Mouse (Mus musculus): ENCODE results near the gene Selenof. TPM values are rescaled to one million over a fixed set of nuclear protein-coding genes. Genes with fewer than 3 reads are reported as not detected.
A peak's percentile ranks its signal among the peaks of the same experiment; 100 is the strongest.

Gene Selenof
- total RNA-seq, 2 experiments from 2014 or later = 354 to 359 TPM

GRCm38 (mm10) chr3:144563916-144564315, 6.2 kb upstream of the Selenof start:
- DNase-seq = no peak

- DNase-seq = no peak
Observed at GRCm38 (mm10) chr3:144565212-144565611, 4.9 kb upstream of the Selenof start.

DNA sequence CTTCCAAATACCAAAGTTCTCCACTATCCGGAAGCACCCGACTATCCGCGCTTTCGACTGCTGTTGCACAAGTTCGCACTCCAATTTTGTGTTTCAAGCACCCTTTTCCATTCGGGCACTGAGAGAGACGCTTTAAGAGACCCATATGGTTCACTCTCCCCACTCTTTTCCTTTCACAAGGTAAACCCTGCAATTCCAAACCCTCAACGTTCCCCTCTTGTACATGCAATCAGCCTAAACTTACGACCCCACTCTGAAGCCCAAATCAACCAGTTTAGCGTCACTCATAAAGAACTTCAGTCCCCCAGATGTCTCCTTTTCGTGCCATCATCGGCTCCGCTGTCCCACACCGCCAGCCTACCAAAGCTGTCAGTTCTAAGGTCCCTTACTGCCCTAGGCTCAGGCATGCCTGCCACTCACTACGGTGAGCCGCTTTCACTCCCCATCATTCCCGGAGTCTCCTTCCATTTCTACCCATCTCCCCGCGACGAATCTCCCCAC, 1.2 kb upstream of the Selenof start:
- peak in 1 of 2 experiments; percentile 12 for DNase-seq

DNA sequence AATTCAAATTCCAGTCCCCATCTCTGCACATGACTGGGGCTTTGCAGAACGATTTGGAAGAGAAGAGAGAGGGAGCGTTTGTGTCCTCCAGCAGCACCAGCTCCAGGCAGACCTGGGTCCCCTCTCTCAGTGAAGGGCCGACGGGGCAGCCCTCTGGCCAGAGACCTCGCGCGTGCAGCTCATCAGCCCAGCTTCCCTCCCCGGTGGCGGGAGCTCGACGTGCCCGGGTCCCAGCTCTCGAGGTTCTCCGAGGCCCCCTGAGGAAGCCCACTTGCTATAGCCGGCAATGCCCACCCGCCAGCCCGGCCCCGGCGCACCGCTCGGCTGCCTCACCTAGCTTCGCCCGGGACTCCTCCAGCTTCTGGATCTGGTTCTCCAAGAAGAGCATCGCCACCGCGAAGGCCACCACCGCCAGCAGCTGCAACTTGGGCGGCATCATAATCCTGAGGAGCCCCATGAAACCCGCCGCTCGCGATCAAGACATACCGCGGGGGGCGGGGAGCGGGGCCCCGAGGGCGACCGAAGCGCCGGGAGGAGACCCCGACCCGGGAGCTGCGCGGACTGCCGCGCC, 618 bp upstream of the Selenof start:
- peak; percentile 46 to 60 for DNase-seq

DNA sequence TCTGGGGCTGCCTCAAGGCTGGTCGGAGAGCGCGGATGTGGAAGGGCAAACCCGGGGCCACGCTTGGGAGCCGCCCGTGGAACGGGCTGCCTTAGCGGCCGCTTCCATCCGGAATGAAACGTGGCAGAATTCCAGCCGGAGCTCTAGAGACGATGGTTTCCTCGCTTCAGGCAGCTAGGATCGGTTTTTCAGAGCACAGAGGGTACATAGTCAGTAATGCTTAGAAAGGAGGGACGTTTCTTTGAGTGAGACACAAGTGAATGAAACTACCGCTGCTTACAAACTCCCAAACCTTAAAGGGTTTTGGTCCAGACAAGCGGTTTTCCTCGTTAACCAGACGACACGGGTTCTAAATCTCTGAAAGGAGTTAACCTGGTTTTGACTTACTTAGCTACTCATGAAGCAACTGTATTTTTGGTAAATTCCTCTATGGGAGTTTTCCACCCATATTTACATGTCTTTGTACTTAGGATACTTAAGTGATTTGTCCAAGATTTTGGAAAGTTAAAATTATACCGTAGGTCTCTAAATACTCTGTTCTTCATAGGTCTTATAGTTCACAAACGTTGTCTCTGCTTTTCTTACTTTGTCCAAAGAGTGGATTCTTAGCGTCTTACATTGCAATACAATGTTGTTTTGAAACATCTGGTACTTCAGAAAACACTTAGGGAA, 848 bp downstream of the Selenof start:
- no peak for DNase-seq

- no peak for DNase-seq
Observed at GRCm38 (mm10) chr3:144574256-144574655, 4.2 kb downstream of the Selenof start.

GRCm38 (mm10) chr3:144577366-144578340, 7.5 kb downstream of the Selenof start:
- DNase-seq = no peak

DNA sequence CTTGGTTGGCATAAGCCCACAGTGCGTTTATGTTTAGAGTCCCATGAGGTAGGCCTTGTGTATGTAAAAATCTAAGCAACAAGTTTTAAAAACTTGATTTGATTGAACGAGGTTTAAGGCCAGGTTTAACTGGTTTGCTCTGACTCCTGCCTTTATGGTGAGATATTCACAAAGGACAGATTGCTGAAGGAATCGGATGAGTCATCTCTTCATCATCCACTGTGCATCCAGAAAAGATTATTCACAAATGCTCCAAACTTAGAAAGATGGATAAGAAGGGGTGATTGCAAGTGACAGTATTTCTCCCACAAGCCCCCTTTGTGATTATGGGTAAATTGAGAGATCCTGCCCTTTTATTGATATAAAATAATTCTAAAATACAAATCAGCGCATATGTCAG, 8.8 kb downstream of the Selenof start:
- DNase-seq = no peak

GRCm38 (mm10) chr3:144579796-144580195, 9.7 kb downstream of the Selenof start:
- DNase-seq = no peak

DNA sequence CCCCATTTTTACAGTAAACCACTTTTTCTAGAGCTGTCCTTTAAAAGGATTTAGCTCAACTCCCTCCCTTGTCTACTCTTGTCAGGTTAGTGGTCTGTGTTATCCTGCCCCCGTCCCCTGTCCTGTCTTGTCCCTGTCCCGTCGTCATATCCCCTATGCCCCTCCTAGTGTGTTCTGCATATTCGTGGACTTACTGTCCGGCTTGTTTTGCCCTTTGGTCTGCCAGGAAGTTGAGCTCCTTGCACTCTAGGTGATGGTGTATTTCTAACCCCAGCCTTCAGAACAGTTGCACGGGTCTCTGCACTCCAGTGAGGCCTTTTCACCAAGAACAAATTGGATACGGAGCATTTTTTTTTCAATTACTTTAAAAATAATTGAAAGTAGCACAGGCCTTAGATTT, 10.2 kb downstream of the Selenof start:
- DNase-seq = no peak

DNA sequence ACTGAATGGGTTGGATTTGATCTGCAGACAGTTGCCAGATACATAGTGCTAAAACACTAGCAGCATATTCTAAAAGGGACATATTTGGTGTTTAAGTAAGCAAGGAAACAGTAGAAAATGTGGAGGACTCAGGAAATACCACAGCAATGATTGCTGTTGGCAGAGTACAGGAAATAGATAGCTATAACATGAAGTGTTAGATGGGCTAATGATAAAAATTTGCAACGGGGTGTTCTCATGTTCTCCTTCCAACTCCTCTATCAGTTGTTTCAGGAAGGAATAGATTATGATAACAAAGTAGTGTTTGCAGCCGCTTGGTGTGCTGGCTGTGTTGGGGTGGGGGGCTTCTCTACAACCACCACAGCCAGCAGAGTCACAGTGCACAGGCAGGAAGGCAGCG, 11.7 kb downstream of the Selenof start:
- DNase-seq = no peak

DNA sequence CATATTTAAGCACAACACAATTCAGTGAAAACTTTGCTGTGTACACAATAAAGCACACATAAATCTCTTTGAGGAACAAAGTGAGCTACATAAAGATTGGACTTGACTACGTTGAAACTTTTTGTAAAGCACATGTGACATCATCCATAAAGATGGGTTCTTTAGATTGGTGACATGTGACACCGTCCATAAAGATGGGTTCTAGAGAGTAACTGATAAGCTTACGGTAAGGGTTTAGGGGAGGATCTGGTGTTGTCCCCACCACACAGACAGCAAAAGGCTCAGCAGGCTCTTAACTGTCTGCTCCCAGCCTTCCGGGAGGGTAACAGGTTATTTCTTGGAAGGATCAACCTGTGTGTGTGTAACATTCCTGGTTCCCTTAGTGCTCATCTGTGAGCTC, 12.2 kb downstream of the Selenof start:
- DNase-seq = no peak

GRCm38 (mm10) chr3:144583789-144584188, 13.7 kb downstream of the Selenof start:
- DNase-seq = no peak

- DNase-seq = no peak
Observed at GRCm38 (mm10) chr3:144584789-144585553, 14.9 kb downstream of the Selenof start.

DNA sequence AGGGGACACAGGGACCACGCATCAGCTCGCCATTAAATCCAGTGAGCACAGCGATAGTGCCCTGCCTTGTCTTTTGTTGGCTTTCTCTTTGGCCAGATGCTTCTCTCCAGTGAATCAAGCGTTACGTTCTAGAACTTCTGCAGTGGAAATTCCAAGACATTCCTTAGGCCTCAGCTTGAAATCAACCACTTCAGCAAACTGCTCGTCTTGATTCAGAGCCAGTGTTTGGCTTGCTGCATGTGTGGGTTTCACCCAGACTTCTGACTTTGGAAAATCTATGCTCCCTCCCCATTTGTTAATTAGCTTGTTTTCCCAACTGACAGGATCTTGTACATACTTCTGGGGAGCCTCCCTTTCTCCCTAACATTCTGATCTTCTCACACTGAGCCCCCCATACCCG, 16.6 kb downstream of the Selenof start:
- DNase-seq = no peak

DNA sequence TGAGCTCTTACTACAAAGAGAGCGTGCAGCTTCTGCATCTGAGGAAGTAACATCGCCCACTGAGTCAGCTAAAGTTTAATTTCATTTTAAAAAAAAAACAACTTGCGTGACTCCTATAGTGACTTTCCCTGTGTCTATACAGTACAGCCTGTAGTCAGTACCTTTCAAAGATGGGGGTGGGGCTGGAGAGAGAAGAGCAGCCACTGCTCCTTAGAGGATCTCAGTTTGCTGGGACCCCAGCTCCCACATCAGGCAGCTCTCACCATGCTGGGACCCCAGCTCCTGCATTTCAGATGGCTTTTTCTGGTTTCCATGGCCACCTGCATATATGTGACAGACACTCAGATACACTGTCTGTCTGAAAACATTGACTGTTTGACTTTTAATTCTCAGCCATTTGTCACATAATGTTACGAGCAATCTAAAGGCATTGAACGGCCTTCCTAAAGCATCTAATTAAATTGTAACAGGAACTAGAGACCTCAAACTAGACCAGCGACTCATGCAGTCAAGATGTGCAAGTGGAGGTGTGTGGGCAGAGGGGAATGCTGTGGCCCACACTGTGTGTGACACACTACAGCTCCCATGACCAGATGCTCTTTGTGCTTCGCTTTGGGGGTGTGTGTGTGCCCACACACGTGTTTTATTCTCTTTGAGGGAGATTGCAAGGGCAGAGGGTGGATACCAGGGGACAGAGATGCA, 19.2 kb downstream of the Selenof start:
- no peak for DNase-seq

GRCm38 (mm10) chr3:144592992-144593785, 23.1 kb downstream of the Selenof start:
- DNase-seq = no peak

- DNase-seq = no peak
Observed at GRCm38 (mm10) chr3:144597121-144597520, 27.0 kb downstream of the Selenof start.

GRCm38 (mm10) chr3:144597790-144598467, 27.8 kb downstream of the Selenof start:
- no peak for DNase-seq

DNA sequence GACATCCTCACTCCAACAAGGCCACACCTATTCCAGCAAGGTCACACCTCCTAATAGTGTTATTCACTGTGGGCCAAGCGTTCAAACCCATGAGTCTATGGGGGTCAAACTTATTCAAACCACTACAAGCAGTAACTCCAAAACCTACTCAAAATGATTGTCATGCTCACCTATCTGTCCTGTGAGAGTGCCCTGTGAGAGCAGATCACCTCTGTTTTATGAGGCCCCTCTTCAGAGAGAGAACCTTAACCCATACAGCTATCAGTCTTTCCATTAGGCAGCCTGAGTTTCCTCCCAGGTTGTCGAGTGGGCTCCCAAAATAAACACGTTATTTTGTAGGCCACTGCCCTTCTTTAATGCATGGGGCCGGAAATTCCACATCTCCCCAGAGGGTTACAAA, 32.3 kb downstream of the Selenof start:
- no peak for DNase-seq

Data from adrenal gland, postnatal 36 days (tissue).